Mouse (Mus musculus): ENCODE results near the gene Prpsap1. TPM values are rescaled to one million over a fixed set of nuclear protein-coding genes. Genes with fewer than 3 reads are reported as not detected.

Gene Prpsap1
- total RNA-seq, 2 experiments from 2014 or later = 12.3 to 12.5 TPM

GRCm38 (mm10) chr11:116445596-116446307 lies 48.2 kb downstream of the Prpsap1 start:
- DNase-seq (ENCODE audit: low spot score) = peak; percentile 94

GRCm38 (mm10) chr11:116443935-116444334 lies 50.1 kb downstream of the Prpsap1 start:
- DNase-seq (ENCODE audit: low spot score) = no peak

GRCm38 (mm10) chr11:116443311-116443710 lies 50.7 kb downstream of the Prpsap1 start:
- DNase-seq (ENCODE audit: low spot score) = no peak

- DNase-seq (ENCODE audit: low spot score) = no peak
These were observed 51.2 kb downstream of the Prpsap1 start for GRCm38 (mm10) chr11:116442867-116443177.

- no peak for DNase-seq (ENCODE audit: low spot score)
These were observed 51.7 kb downstream of the Prpsap1 start for GRCm38 (mm10) chr11:116442129-116442866.

GRCm38 (mm10) chr11:116440408-116441068 lies 53.5 kb downstream of the Prpsap1 start:
- DNase-seq (ENCODE audit: low spot score) = peak; percentile 44

GRCm38 (mm10) chr11:116439269-116440240 lies 54.4 kb downstream of the Prpsap1 start:
- DNase-seq (ENCODE audit: low spot score) = no peak

GRCm38 (mm10) chr11:116437541-116437940 lies 56.5 kb downstream of the Prpsap1 start:
- no peak for DNase-seq (ENCODE audit: low spot score)

GRCm38 (mm10) chr11:116436725-116437331 lies 57.2 kb downstream of the Prpsap1 start:
- DNase-seq (ENCODE audit: low spot score) = peak; percentile 83

- DNase-seq (ENCODE audit: low spot score) = no peak
These were observed 57.8 kb downstream of the Prpsap1 start for GRCm38 (mm10) chr11:116435992-116436724.

GRCm38 (mm10) chr11:116434967-116435752 lies 58.8 kb downstream of the Prpsap1 start:
- DNase-seq (ENCODE audit: low spot score) = no peak

- peak; percentile 76 for DNase-seq (ENCODE audit: low spot score)
These were observed 59.6 kb downstream of the Prpsap1 start for GRCm38 (mm10) chr11:116434287-116434966.

- peak; percentile 99 for DNase-seq (ENCODE audit: low spot score)
These were observed 60.4 kb downstream of the Prpsap1 start, which contains the start of gene Ubald2 for GRCm38 (mm10) chr11:116433356-116434286. Gene Ubald2, plus strand, starts transcription at chr11:116434094.

GRCm38 (mm10) chr11:116432593-116433355 lies 61.2 kb downstream of the Prpsap1 start:
- no peak for DNase-seq (ENCODE audit: low spot score)

- no peak for DNase-seq (ENCODE audit: low spot score)
These were observed 61.9 kb downstream of the Prpsap1 start for GRCm38 (mm10) chr11:116432127-116432526.

- DNase-seq (ENCODE audit: low spot score) = no peak
These were observed 62.4 kb downstream of the Prpsap1 start for GRCm38 (mm10) chr11:116431428-116432077.
